Mouse (Mus musculus) stomach, postnatal 0 days (tissue): ENCODE measurements at regions not wholly inside any gene's neighbourhood (a gene's known extent, or its start where the extent isn't known, plus 50 kb on each side); places are given as distances from the start of the nearest gene placed in this dataset.

ENCODE experiments used
- CTCF ChIP-seq: IDR thresholded peaks from 2 replicates; pipeline ENCODE4 v1.5.1; 2016; ENCODE audit warnings: antibody characterized with exemption, low read depth, mild to moderate bottlenecking, moderate library complexity
- EP300 ChIP-seq: optimal IDR thresholded peaks from 2 replicates; pipeline ENCODE3; 2016; ENCODE audit warnings: antibody characterized with exemption

DNA sequence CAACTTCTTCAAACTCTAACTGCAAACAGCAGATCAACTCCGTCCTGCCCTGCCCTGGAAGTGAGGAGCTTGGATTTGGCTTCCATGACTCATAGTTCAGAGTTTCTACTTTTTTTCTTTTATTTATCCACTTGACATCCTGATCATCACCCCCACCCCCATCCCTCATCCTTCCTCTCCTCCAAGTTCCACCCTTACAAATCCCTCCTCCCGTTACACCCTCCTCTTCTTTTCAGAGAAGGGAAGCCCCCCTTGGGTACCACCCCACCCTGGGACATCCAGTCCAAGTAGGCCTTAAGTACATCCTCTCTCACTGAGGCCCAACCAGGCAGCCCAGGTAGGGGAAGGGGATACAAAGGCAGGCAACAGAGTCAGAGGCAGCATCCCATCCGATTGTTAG, 77.3 kb upstream of the Gm45716 start:
- TF ChIP-seq CTCF (no peak), EP300 (no peak)
